Mouse (Mus musculus): ENCODE measurements around the gene Serpina3a. TPM values are rescaled to one million over a fixed set of nuclear protein-coding genes. Genes with fewer than 3 reads are reported as not detected.
"Not testable (repeated sequence)": the region's sequence is repeated elsewhere in the genome, so short reads cannot be mapped to it uniquely, and the experiment has no call there.

Serpina3a gene
- polyA plus RNA-seq (2017; shearing (Covaris generic)) = not detected

- not testable (repeated sequence) for ATAC-seq
Observed at GRCm38 (mm10) chr12:104112333-104112732, at the start of gene Serpina3a. TSS of gene Serpina3a (plus strand) at chr12:104112724.

GRCm38 (mm10) chr12:104064532-104064931 lies 48.0 kb upstream of the Serpina3a start:
- ATAC-seq = no peak

GRCm38 (mm10) chr12:104064996-104065395 lies 47.5 kb upstream of the Serpina3a start:
- ATAC-seq = no peak

GRCm38 (mm10) chr12:104066241-104066640 lies 46.3 kb upstream of the Serpina3a start:
- ATAC-seq = peak; percentile 20

GRCm38 (mm10) chr12:104067549-104067948 lies 45.0 kb upstream of the Serpina3a start:
- ATAC-seq = peak; percentile 78

DNA sequence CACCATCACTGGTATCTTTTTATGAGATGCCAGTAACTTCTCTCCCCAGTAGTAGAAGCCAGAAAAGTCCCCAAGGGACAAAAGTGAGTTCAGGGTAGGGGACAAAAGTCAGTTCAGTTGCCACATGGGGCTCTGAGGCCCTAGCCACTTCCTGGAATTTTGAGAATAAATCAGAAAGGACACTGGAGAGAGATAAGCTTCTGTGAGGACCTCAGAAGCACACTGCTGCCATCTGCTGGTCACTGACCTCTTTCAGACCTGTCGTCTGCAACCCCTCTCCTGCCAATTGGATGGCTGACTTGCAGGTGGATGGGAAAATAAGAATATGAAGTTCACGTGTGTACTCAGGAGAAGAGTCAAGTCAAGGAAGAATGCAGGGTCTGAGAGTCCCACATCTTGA lies 42.9 kb upstream of the Serpina3a start:
- peak; percentile 29 for ATAC-seq

DNA sequence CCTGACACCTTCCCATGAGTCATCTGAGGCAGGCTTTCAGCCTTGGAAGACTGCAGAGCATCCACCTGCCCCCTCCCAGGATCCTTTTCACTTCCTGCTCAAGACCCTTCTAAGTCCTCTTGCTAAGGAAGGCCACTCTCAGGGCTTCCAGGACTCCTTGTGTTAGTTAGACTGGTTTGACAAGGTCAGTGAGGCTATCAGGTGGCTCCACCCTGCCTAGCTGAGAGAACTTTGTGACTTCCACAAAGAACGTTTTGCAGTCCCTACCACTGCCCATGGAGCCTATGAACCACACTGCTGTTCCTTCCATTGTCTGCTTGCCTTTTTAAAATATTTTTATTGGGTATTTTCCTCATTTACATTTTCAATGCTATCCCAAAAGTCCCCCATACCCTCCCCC lies 40.8 kb upstream of the Serpina3a start:
- no peak for ATAC-seq

GRCm38 (mm10) chr12:104072286-104072685 lies 40.2 kb upstream of the Serpina3a start:
- no peak for ATAC-seq

DNA sequence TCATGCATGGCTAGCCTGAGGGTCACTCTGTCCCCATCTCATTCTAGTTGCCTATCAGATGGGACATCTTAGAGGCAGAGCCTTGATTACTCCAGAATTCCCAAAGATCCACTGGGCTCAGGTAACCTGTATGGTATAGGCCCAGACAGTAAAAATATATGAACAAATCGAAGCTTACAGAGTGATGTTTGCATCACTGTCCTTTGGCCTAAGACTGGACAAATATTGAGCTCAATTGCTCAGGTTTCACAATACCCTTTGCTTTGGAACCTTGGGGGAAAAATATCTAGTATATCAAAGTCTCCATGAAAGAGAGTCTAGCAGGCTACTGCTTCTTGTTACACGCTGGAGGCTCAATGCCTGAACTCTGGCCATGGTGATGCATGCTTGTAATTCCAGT lies 22.4 kb upstream of the Serpina3a start:
- ATAC-seq = no peak

DNA sequence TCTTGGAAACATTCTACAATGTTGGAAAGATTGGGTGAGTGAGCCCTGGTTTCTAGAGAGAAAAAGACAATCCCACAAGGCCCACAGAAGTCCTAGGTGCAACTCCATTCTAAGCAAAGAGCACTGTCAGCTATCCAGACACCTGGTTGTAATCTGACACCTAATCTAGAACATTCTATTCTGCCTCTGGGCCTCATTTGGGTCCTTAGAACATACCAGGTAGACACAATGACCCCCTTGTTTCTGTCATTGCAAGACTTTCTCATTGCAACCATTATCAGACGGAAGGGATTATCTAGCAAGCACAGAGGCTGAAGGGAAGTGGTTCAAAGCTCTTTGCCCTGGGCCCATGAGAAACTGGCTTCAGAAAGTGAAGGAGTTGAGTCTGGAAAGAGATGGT lies 21.2 kb upstream of the Serpina3a start:
- no peak for ATAC-seq

DNA sequence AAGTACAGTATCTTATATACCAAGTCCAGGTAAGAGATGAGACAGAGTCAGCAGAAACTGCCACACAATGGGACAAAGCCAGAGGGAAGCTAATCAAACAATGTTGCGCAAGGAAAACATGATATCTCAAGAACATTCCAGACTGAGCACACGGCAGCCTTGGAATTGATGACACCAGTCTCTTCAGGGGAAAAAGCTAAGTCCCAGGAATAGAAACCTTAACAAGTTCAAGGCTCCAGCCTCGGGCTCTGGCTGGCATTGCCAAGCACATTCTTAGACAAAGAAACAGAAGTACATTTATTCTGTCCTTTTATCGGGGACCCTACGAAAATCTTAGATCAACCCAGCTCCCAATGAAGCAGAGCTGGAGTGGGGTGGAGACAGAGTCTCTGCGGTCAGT lies 11.8 kb upstream of the Serpina3a start, which contains the start of gene Serpina5:
Gene Serpina5, plus strand, starts transcription at position 346 of the 400 bp plus-strand sequence.
- no peak for ATAC-seq

DNA sequence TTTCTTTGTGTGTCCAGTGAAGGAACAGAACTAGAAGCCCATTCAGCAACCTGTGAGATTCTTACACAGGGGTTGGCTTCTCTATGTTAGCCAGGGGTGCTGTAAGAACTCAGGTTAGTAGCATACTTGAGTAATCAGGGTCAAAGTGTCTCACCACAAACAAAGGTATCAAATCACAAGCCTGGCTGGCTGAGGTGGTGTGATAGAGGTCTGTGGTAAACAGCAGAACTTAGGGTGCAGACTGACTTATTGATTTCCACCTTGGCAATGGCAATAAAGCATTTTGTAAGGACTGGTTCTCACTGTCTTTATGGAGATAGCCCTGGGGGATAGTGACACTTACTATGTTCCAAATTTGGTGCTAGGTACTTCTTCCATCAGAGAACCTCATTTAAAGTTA lies 6.7 kb upstream of the Serpina3a start:
- ATAC-seq = no peak

DNA sequence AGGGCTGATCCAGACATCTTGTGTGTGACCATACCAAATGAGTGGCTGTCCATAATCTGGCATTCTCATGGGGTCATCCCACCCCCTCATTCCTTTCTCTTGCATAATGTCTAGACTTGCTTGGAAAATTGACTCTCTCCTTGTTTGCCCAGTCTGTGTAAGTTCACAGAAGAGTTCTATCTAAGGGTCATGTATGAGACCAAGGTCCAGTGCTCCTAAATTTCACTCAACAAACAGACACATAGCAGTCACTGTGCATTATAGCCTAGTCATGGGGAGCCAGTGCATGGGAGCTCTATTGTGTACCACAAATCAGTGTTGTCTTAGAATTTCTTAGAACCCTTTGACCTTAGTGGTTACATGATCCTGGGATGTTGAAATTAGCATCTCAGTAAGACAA lies 5.6 kb upstream of the Serpina3a start:
- ATAC-seq = no peak

DNA sequence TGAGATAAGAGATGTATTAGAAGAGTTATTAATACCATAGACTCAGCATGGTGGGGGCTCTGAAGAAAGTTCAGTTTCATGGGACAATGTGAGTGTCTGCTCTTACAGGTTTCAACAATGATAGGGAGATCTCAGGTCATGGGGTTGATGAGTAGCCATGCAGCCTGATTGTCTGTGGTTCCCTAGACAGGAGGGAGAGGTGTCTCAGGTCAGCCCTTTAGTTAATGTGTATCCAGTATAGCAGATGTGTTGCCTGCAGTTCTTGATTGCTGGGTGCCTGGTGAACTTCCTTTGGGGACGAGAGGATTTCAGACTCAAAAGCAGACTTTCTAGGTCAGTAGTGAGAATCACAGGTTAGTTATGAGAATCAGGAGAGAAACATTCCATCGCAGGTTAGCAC lies 4.0 kb upstream of the Serpina3a start:
- no peak for ATAC-seq

DNA sequence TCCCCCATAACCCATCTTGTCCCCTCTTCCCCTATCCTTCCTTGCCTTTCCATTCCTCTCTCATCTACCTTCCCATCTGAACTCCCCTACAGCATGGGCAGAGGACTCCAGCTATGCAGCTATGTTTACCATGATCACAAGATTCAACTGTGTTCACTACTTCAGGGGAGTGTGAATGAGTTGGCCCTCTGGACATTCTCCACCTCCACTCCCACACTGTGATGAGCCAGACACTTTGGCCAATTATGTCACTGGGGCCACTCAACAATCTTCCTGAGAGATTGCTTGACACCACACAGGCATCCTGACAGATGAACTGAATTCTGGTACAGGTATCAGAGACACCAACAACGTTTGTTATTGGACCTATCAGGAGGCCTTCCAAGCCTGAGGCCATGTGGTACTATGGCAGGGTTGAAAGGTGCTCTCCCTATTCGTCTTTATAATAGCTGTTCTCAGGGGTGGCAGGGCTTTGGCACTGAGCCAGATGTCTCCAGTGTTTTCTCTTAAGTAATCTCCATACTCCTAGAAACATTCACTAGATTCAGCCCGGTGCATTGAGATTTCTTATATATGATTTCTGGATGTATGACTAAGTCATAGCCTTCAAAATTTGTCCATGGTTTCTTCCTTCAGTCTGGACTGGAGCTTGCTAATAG lies 2.5 kb downstream of the Serpina3a start:
- no peak for ATAC-seq

DNA sequence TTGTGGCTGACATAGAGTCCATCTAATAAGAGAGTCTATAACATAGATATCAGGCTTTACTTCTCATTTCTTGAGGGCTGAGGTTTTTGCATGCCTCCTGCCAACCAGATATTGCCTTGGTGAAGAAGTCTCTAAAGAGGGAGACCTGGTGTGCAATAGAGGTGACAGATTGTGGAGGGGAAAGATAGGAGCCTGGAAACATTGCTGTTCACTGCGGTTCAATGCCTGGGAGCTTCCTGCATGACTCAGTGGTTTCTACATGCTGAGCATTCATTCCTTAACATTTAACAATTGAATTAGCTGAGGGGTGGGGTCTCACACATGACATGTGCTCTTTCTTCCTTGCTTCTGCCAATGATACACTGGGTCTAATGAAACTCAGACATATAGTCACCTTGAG lies 10.6 kb downstream of the Serpina3a start:
- no peak for ATAC-seq

- no peak for ATAC-seq
Observed at GRCm38 (mm10) chr12:104123996-104124395, 11.5 kb downstream of the Serpina3a start.

- no peak for ATAC-seq
Observed at GRCm38 (mm10) chr12:104125021-104125560, 12.6 kb downstream of the Serpina3a start.

GRCm38 (mm10) chr12:104127696-104128095 lies 15.2 kb downstream of the Serpina3a start, which contains the start of gene Serpina3b:
TSS of gene Serpina3b (plus strand) at chr12:104127996.
- ATAC-seq = no peak

GRCm38 (mm10) chr12:104131041-104131440 lies 18.5 kb downstream of the Serpina3a start:
- ATAC-seq = no peak

DNA sequence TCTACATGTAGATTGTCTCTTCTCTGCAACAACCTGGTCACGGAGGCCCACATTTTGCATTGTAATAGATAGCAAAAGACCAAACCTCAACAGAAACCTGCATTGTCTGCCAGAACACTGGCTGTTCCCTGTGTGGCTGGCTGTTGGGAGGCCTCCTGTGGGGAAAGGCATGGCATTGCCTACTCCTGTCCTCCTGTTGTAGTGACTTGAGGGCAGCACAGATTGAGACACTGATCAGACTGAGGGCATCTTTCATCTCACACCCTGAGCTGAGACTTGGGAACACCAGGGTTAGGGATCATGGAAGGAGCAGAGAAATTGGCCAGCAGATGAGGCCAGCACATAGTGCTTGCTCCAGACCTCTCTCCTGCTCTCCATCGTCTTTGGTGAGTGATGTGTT lies 25.7 kb downstream of the Serpina3a start:
- ATAC-seq = no peak

- no peak for ATAC-seq
Observed at GRCm38 (mm10) chr12:104140543-104141103, 28.1 kb downstream of the Serpina3a start.

DNA sequence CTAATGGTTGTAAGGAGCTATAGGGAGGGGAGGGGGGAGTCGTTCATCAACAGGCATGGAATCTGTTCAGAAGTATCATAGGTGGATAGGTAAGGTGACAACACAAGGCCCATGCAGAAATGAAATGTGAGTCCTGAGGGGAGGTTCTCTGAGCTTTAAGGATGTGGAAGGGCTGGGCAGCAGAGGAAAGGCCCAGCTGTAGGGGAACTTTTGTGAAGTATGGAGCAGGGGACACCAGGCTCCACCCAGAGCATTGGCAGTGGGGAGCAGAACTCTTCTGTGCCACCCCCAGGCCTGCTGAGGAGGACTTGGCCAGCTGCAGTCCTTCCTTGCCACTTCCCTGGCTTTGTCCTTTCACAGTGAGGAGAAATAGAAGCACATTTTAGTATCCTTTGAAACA lies 29.0 kb downstream of the Serpina3a start:
- no peak for ATAC-seq

GRCm38 (mm10) chr12:104142427-104142826 lies 29.9 kb downstream of the Serpina3a start:
- ATAC-seq = peak; percentile 57
